Mouse (Mus musculus) NIH3T3 (cell line): ENCODE results near the gene Shisal1.

Experiments used
- DNase-seq: peaks from one replicate; pipeline ENCODE4 v3.0.0-alpha.2; 2012; ENCODE audit warnings: low read depth

Shisal1 gene

GRCm38 (mm10) chr15:84446997-84447396 is at the start of gene Shisal1:
TSS of gene Shisal1 (minus strand) at chr15:84447097.
- DNase-seq = no peak

- DNase-seq = no peak
These were observed 43.6 kb upstream of the Shisal1 start for GRCm38 (mm10) chr15:84490486-84490885.

- no peak for DNase-seq
These were observed 37.4 kb upstream of the Shisal1 start for GRCm38 (mm10) chr15:84484255-84484654.

GRCm38 (mm10) chr15:84483622-84484021 is 36.7 kb upstream of the Shisal1 start:
- DNase-seq = no peak

GRCm38 (mm10) chr15:84481259-84481877 is 34.5 kb upstream of the Shisal1 start:
- no peak for DNase-seq

GRCm38 (mm10) chr15:84469391-84469790 is 22.5 kb upstream of the Shisal1 start:
- DNase-seq = peak; percentile 27

- DNase-seq = no peak
These were observed 20.9 kb upstream of the Shisal1 start for GRCm38 (mm10) chr15:84467761-84468160.

- DNase-seq = peak; percentile 26
These were observed 19.8 kb upstream of the Shisal1 start for GRCm38 (mm10) chr15:84466458-84467267.

- DNase-seq = no peak
These were observed 14.5 kb upstream of the Shisal1 start for GRCm38 (mm10) chr15:84461429-84461828.

- DNase-seq = no peak
These were observed 12.1 kb upstream of the Shisal1 start for GRCm38 (mm10) chr15:84458983-84459382.

GRCm38 (mm10) chr15:84455286-84455685 is 8.4 kb upstream of the Shisal1 start:
- DNase-seq = no peak

GRCm38 (mm10) chr15:84453091-84453490 is 6.2 kb upstream of the Shisal1 start:
- DNase-seq = no peak

- DNase-seq = peak; percentile 89
These were observed 3.7 kb upstream of the Shisal1 start for GRCm38 (mm10) chr15:84450441-84451183.

GRCm38 (mm10) chr15:84445812-84446716 is 833 bp downstream of the Shisal1 start:
- DNase-seq = no peak

- DNase-seq = no peak
These were observed 2.7 kb downstream of the Shisal1 start for GRCm38 (mm10) chr15:84444181-84444580.

- DNase-seq = no peak
These were observed 3.3 kb downstream of the Shisal1 start for GRCm38 (mm10) chr15:84443631-84444030.

- DNase-seq = no peak
These were observed 5.1 kb downstream of the Shisal1 start for GRCm38 (mm10) chr15:84441682-84442315.

- DNase-seq = no peak
These were observed 6.1 kb downstream of the Shisal1 start for GRCm38 (mm10) chr15:84440820-84441219.

- DNase-seq = no peak
These were observed 13.2 kb downstream of the Shisal1 start for GRCm38 (mm10) chr15:84433586-84434185.

GRCm38 (mm10) chr15:84430482-84430881 is 16.4 kb downstream of the Shisal1 start:
- no peak for DNase-seq

GRCm38 (mm10) chr15:84427624-84428023 is 19.3 kb downstream of the Shisal1 start:
- no peak for DNase-seq
